Mouse (Mus musculus): ENCODE results near the gene Blcap. TPM values are rescaled to one million over a fixed set of nuclear protein-coding genes. Genes with fewer than 3 reads are reported as not detected.

The Blcap gene
- polyA plus RNA-seq, 1 experiment from 2014 or later = 51.6 TPM

GRCm38 (mm10) chr2:157513737-157514208 is 57.3 kb downstream of the Blcap start:
- 27% methylated on average over 9 of the region's 9 CpGs for WGBS
- H3K9ac ChIP-seq = no peak overlapping the region

GRCm38 (mm10) chr2:157512859-157513258 is 58.2 kb downstream of the Blcap start:
- no peak overlapping the region for H3K4me3 ChIP-seq (replicated peaks)
- H3K9ac ChIP-seq = no peak overlapping the region
- no peak overlapping the region for H3K4me2 ChIP-seq
- H3K4me1 ChIP-seq = peaks cover 26% of the 10 kb centered on the region
- H3K36me3 ChIP-seq = no peaks in the 10 kb centered on the region
- 78% methylated on average over 9 of the region's 9 CpGs for WGBS
- H3K27me3 ChIP-seq = peaks cover 3% of the 10 kb centered on the region; the same call in 1 of the 2 replicates
- no peak for ATAC-seq (replicated peaks; ENCODE audit: low FRiP score)
- H3K9me3 ChIP-seq (replicated peaks) = no peaks in the 10 kb centered on the region
- H3K27ac ChIP-seq = no peak overlapping the region

More at GRCm38 (mm10) chr2:157513737-157514208, 57.3 kb downstream of the Blcap start:
- no peaks in the 10 kb centered on the region for H3K27me3 ChIP-seq
- no peak for ATAC-seq (replicated peaks; ENCODE audit: low FRiP score)
- H3K4me2 ChIP-seq = no peak overlapping the region
- H3K27ac ChIP-seq = 0 out of 2 replicates have a peak overlapping the region, but pooled peaks have one; percentile 34
- H3K36me3 ChIP-seq = no peaks in the 10 kb centered on the region
- H3K9me3 ChIP-seq (replicated peaks) = no peaks in the 10 kb centered on the region
- peaks cover 33% of the 10 kb centered on the region for H3K4me1 ChIP-seq
- H3K4me3 ChIP-seq (replicated peaks) = no peak overlapping the region

GRCm38 (mm10) chr2:157510031-157510430 is 61.0 kb downstream of the Blcap start:
- 88% methylated on average over 4 of the region's 4 CpGs for WGBS
- H3K27ac ChIP-seq = no peak overlapping the region

GRCm38 (mm10) chr2:157509182-157509581 is 61.9 kb downstream of the Blcap start:
- Histone ChIP-seq H3K9me3 (replicated peaks) (no peaks in the 10 kb centered on the region), H3K9ac (no peak overlapping the region), H3K4me2 (no peak overlapping the region), H3K36me3 (no peaks in the 10 kb centered on the region), H3K27ac (no peak overlapping the region), H3K4me1 (peaks cover 19% of the 10 kb centered on the region), H3K27me3 (peaks cover 10% of the 10 kb centered on the region; the same call in 1 of the 2 replicates), H3K4me3 (replicated peaks) (no peak overlapping the region)
- WGBS = 58% methylated on average over 5 of the region's 5 CpGs
- ATAC-seq (replicated peaks; ENCODE audit: low FRiP score) = no peak

More at GRCm38 (mm10) chr2:157510031-157510430, 61.0 kb downstream of the Blcap start:
- no peak for ATAC-seq (replicated peaks; ENCODE audit: low FRiP score)
- H3K4me3 ChIP-seq (replicated peaks) = no peak overlapping the region
- no peak overlapping the region for H3K4me2 ChIP-seq
- H3K36me3 ChIP-seq = no peaks in the 10 kb centered on the region
- H3K9ac ChIP-seq = no peak overlapping the region
- H3K9me3 ChIP-seq (replicated peaks) = no peaks in the 10 kb centered on the region
- peaks cover 10% of the 10 kb centered on the region; the same call in 1 of the 2 replicates for H3K27me3 ChIP-seq
- H3K4me1 ChIP-seq = peaks cover 27% of the 10 kb centered on the region

GRCm38 (mm10) chr2:157506779-157507178 is 64.3 kb downstream of the Blcap start:
- peaks cover 9% of the 10 kb centered on the region; the same call in 1 of the 2 replicates for H3K4me1 ChIP-seq
- no peaks in the 10 kb centered on the region for H3K9me3 ChIP-seq (replicated peaks)
- no peaks in the 10 kb centered on the region for H3K36me3 ChIP-seq
- H3K27me3 ChIP-seq = peaks cover 10% of the 10 kb centered on the region; the same call in 1 of the 2 replicates
- WGBS = 35% methylated on average over 14 of the region's 14 CpGs
- H3K4me3 ChIP-seq (replicated peaks) = no peak overlapping the region
- peak overlapping the region; percentile 7 for H3K4me2 ChIP-seq
- H3K27ac ChIP-seq = no peak overlapping the region
- no peak for ATAC-seq (replicated peaks; ENCODE audit: low FRiP score)
- H3K9ac ChIP-seq = no peak overlapping the region

Small RNAs within 50 kb of the gene (microRNA-seq; reads per million reads assigned to microRNA genes)
- gene Gm23134 = 4.1 reads per million, percentile 21 among the genes with 10 or more reads in this experiment

Other genes with a start within 250 kb of the Blcap start
- gene Ghrh, start 223.8 kb downstream of the Blcap start, polyA plus RNA-seq (2015; fragmentation: Nextera tagmentation; extraction: Ambion mirVana) = 0.35 TPM in 1 of 2 replicates, not detected in the other
- 71.7 and 81.2 TPM in 2 replicates for gene Manbal, start 203.7 kb downstream of the Blcap start, polyA plus RNA-seq (2015; fragmentation: Nextera tagmentation; extraction: Ambion mirVana)
- gene Src, start 152.8 kb downstream of the Blcap start, polyA plus RNA-seq (2015; fragmentation: Nextera tagmentation; extraction: Ambion mirVana) = 17.6 and 18.2 TPM in 2 replicates
- 238 and 287 TPM in 2 replicates for gene Nnat, start 11.2 kb downstream of the Blcap start, polyA plus RNA-seq (2015; fragmentation: Nextera tagmentation; extraction: Ambion mirVana)
- gene Ctnnbl1, start 166.1 kb upstream of the Blcap start, polyA plus RNA-seq (2015; fragmentation: Nextera tagmentation; extraction: Ambion mirVana) = 72.7 and 75.3 TPM in 2 replicates